Mouse (Mus musculus): ENCODE data around the gene Lhx6.

- TF ChIP-seq POLR2A (IDR thresholded peaks at IDR 0.05; ENCODE audit: low read depth, low read length) (no peak), CTCF (IDR thresholded peaks at IDR 0.05; ENCODE audit: borderline replicate concordance, insufficient read depth, low read length) (no peak)
These were observed 64.3 kb downstream of the Lhx6 start for GRCm38 (mm10) chr2:36040872-36041271.
